Mouse (Mus musculus) CH12.LX (cell line): ENCODE results near the gene Psmb8.

Experiments used
- BHLHE40 ChIP-seq: IDR thresholded peaks from 2 replicates; pipeline ENCODE4 v1.6.1; 2011; ENCODE audit warnings: mild to moderate bottlenecking, low read depth, low read length, improper control_type of control experiment
- CTCF ChIP-seq, 2 experiments: IDR thresholded peaks in 1 of 2; conservative IDR thresholded peaks in 1 of 2; 2 replicates each; pipeline ENCODE4 v1.5.1; 2011 to 2012; ENCODE audit warnings: low read depth in 2 of 2, low read length in 2 of 2, improper control_type of control experiment in 1 of 2, inconsistent platforms in 1 of 2, mild to moderate bottlenecking in 1 of 2, moderate library complexity in 1 of 2
- MYC ChIP-seq: IDR thresholded peaks from 2 replicates; pipeline ENCODE4 v1.6.1; 2011; ENCODE audit warnings: low read depth, mild to moderate bottlenecking, improper control_type of control experiment, low read length
- POLR2A ChIP-seq: IDR thresholded peaks from 2 replicates; pipeline ENCODE4 v1.6.1; 2011; ENCODE audit warnings: low read depth, mild to moderate bottlenecking, improper control_type of control experiment, low read length
- POLR2AphosphoS2 ChIP-seq: IDR thresholded peaks from 2 replicates; pipeline ENCODE4 v1.6.1; 2011; ENCODE audit warnings: low read depth, low read length, improper control_type of control experiment
- RAD21 ChIP-seq: IDR thresholded peaks from 2 replicates; pipeline ENCODE4 v1.6.1; 2011; ENCODE audit warnings: low read depth, mild to moderate bottlenecking, low read length, improper control_type of control experiment, moderate library complexity
- USF1 ChIP-seq: IDR thresholded peaks from 2 replicates; pipeline ENCODE4 v1.6.1; 2014; ENCODE audit warnings: low read depth, mild to moderate bottlenecking, inconsistent platforms, low read length, improper control_type of control experiment

- TF ChIP-seq USF1 = no peak
- peak; percentile 27 to 45; a peak in 3 of 4 replicates for TF ChIP-seq CTCF (conservative IDR thresholded peaks at IDR 0.05 in 1 of 2, IDR thresholded peaks at IDR 0.05 in 1 of 2; ENCODE audit: low read depth in 2 of 2, low read length in 2 of 2)
- no peak for TF ChIP-seq RAD21
- TF ChIP-seq POLR2AphosphoS2 = no peak
- TF ChIP-seq BHLHE40 = no peak
- no peak for TF ChIP-seq MYC
- no peak for TF ChIP-seq POLR2A
Observed at GRCm38 (mm10) chr17:34209680-34210079, 12.2 kb downstream of the Psmb8 start.
